Mouse (Mus musculus) cerebellum, postnatal 14 days (tissue): ENCODE data around the gene Spink8.

Source experiments
- DNase-seq, 2 experiments: peaks; one replicate each; pipeline ENCODE4 v3.0.0; 2021; ENCODE audit warnings: mixed read lengths in 2 of 2

The Spink8 gene

GRCm38 (mm10) chr9:109870983-109871572, 59.0 kb downstream of the Spink8 start:
- no peak for DNase-seq

- peak; percentile 98 to 99 for DNase-seq
These were observed 63.0 kb downstream of the Spink8 start, which contains the start of gene Cdc25a for GRCm38 (mm10) chr9:109874797-109875691. Gene Cdc25a, plus strand, starts transcription at chr9:109875579.

GRCm38 (mm10) chr9:109875695-109876601, 63.9 kb downstream of the Spink8 start:
- DNase-seq, result peak; percentile 85 to 90
